Mouse (Mus musculus) kidney, adult 18-20 months (tissue): ENCODE data around the gene Thumpd2.

Source experiments
- DNase-seq: peaks from one replicate; pipeline ENCODE4 v3.0.0; 2021

The Thumpd2 gene

GRCm38 (mm10) chr17:81031830-81032442 lies 32.9 kb downstream of the Thumpd2 start:
- DNase-seq: no peak

GRCm38 (mm10) chr17:81027331-81027730 lies 37.6 kb downstream of the Thumpd2 start:
- no peak for DNase-seq

GRCm38 (mm10) chr17:81017132-81017531 lies 47.8 kb downstream of the Thumpd2 start:
- no peak for DNase-seq

GRCm38 (mm10) chr17:81015814-81016447 lies 49.0 kb downstream of the Thumpd2 start:
- DNase-seq: peak; percentile 43

GRCm38 (mm10) chr17:81010844-81011685 lies 53.8 kb downstream of the Thumpd2 start:
- DNase-seq: no peak

GRCm38 (mm10) chr17:81010199-81010598 lies 54.7 kb downstream of the Thumpd2 start:
- no peak for DNase-seq

- no peak for DNase-seq
These were observed 55.8 kb downstream of the Thumpd2 start for GRCm38 (mm10) chr17:81009112-81009511.

GRCm38 (mm10) chr17:81005292-81005691 lies 59.6 kb downstream of the Thumpd2 start:
- DNase-seq: no peak

GRCm38 (mm10) chr17:81004454-81004853 lies 60.4 kb downstream of the Thumpd2 start:
- no peak for DNase-seq

- no peak for DNase-seq
These were observed 62.8 kb downstream of the Thumpd2 start for GRCm38 (mm10) chr17:81002130-81002529.

GRCm38 (mm10) chr17:81001647-81002046 lies 63.2 kb downstream of the Thumpd2 start:
- DNase-seq: no peak

- no peak for DNase-seq
These were observed 63.9 kb downstream of the Thumpd2 start for GRCm38 (mm10) chr17:81001010-81001409.

GRCm38 (mm10) chr17:80998958-80999357 lies 65.9 kb downstream of the Thumpd2 start:
- DNase-seq: no peak

GRCm38 (mm10) chr17:80997226-80997625 lies 67.7 kb downstream of the Thumpd2 start:
- no peak for DNase-seq

- DNase-seq: no peak
These were observed 73.3 kb downstream of the Thumpd2 start for GRCm38 (mm10) chr17:80991535-80992127.

GRCm38 (mm10) chr17:80982976-80983375 lies 81.9 kb downstream of the Thumpd2 start:
- DNase-seq: no peak

- DNase-seq: peak; percentile 79
These were observed 82.5 kb downstream of the Thumpd2 start for GRCm38 (mm10) chr17:80982412-80982787.

- DNase-seq: no peak
These were observed 83.0 kb downstream of the Thumpd2 start for GRCm38 (mm10) chr17:80981721-80982411.

- no peak for DNase-seq
These were observed 84.8 kb downstream of the Thumpd2 start for GRCm38 (mm10) chr17:80980096-80980495.

- DNase-seq: no peak
These were observed 87.6 kb downstream of the Thumpd2 start for GRCm38 (mm10) chr17:80977245-80977644.
